Mouse (Mus musculus) liver, postnatal 0 days (tissue): ENCODE results near the gene Trim25.

Source experiments
- CTCF ChIP-seq: sonication (generic); IDR thresholded peaks from 2 replicates; pipeline ENCODE4 v1.5.1; 2016; ENCODE audit warnings: antibody characterized with exemption, low read depth
- EP300 ChIP-seq: IDR thresholded peaks from 2 replicates; pipeline ENCODE4 v1.6.1; 2016; ENCODE audit warnings: antibody characterized with exemption, low read depth, mild to moderate bottlenecking

- TF ChIP-seq CTCF (no peak), EP300 (peak; percentile 95)
Observed at GRCm38 (mm10) chr11:89017514-89018182, 18.5 kb downstream of the Trim25 start.
